Mouse (Mus musculus): ENCODE data around the gene Plgrkt.

Gene Plgrkt

GRCm38 (mm10) chr19:29383368-29383767, 16.2 kb upstream of the Plgrkt start:
- no peak for DNase-seq (ENCODE audit: low spot score in 2 of 2)

DNA sequence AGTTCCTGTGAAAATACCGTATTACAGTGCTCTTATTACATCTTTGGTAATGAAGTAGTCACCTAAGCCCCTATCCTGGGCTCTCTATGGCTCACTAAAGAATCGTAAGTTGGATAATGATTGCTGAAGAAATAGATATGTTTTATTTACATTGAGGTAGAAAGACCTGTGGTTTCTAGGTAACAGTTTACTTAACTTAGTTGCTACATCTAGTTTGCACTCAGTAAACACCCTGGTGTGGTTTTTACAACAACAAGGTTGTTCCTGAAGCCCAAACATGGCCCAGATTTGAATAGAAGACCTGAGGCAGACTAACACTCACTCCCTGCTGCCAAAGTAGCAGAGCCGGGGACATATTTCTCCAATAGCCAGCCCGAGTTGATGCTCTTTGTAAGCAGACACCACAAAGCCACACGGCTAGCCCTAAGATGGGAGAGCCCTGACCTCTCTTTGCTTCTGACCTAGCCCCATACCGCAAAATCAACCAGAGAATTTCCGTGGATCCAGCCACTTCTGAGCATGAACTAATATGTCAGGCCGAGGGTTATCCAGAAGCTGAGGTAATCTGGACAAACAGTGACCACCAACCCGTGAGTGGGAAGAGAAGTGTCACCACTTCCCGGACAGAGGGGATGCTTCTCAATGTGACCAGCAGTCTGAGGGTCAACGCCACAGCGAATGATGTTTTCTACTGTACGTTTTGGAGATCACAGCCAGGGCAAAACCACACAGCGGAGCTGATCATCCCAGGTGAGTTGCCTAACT, 12.8 kb upstream of the Plgrkt start:
- no peak for DNase-seq (ENCODE audit: low spot score in 2 of 2)

- DNase-seq (ENCODE audit: low spot score in 2 of 2) = no peak
Observed at GRCm38 (mm10) chr19:29376382-29376781, 9.2 kb upstream of the Plgrkt start.

GRCm38 (mm10) chr19:29374947-29375346, 7.8 kb upstream of the Plgrkt start:
- DNase-seq (ENCODE audit: low spot score in 2 of 2) = no peak

- no peak for DNase-seq (ENCODE audit: low spot score in 2 of 2)
Observed at GRCm38 (mm10) chr19:29373438-29373837, 6.2 kb upstream of the Plgrkt start.

- no peak for DNase-seq (ENCODE audit: low spot score in 2 of 2)
Observed at GRCm38 (mm10) chr19:29372621-29373020, 5.4 kb upstream of the Plgrkt start.

DNA sequence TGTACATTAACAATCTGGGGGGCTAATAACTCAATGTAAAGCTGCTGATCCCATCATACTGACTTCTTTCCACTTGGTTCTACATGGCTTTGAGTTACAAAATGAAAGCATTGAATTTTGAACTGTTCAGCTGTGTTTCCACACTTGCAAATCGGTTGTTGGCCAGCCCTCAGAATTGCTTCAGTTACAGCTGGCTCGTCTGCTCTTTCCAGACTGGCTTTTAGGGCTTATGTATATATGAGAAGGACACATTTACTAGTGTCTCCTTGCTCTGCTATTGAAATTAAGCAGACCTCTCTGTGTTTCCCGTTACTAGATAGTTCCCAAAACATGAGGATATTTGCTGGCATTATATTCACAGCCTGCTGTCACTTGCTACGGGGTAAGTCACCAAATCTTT, 4.9 kb upstream of the Plgrkt start:
- no peak for DNase-seq (ENCODE audit: low spot score in 2 of 2)

GRCm38 (mm10) chr19:29371284-29372081, 4.3 kb upstream of the Plgrkt start:
- DNase-seq (ENCODE audit: low spot score in 2 of 2) = no peak

DNA sequence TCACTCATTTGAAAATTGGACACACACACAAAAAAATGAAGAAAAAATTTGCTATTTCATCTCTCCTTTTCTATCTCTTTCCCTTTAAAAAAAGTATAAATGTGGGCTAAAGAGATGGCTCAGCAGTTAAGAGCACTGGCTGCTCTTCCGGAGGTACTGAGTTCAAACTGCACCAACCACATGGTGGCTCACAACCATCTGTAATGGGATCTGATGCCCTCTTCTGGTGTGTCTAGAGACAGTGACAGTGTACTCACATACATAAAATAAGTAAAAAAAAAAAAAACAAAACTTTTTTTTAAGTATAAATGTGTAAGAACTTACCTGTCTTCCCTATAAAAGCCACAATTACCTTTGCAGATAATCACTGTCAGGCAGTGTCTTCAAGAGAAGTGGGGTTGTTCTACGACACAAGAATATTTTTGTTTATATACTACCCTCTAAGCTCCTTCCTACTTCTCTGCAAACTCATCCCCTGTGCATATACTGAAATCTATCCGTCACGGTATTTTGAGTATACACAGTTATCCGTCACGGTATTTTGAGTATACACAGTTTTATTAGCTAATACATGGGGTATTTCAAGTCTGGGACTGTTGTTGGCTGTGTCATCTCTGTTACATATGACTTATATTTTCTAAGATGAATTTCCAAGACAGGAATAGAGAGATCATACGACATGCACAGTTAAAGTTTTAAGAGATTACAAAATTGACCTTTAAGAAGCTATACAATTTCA, 3.5 kb upstream of the Plgrkt start:
- DNase-seq (ENCODE audit: low spot score in 2 of 2) = no peak

- no peak for DNase-seq (ENCODE audit: low spot score in 2 of 2)
Observed at GRCm38 (mm10) chr19:29370112-29370511, 2.9 kb upstream of the Plgrkt start.

DNA sequence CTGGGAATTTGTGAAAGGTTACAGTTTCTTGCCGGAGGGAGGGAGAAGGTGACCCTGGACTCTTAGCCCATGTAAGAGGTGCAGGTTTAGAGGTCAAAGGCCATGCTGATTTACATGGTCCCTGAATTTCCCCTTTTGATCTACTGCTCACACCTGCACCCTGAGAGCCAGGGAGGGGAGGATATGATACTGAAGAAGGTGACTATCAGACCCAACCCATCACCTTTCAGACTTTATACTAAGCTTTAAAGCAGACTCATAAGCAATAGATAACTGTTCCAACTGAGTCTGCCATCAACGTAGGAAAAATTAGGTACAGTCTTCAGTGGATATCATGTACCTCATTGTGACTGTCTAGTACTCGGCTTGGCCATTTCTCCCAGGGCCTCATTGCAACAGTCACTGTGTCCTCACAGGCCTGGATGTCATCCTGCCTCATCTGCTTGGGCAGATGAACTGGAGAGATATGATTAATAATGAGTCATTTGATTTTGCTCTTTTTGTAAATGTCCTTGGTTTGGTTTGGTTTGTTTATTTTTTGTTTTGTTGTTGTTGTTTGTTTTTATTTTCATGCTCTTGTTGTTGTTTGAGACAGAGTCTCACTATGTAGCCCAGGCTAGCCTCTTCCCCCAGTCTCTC, 1.6 kb upstream of the Plgrkt start:
- no peak for DNase-seq (ENCODE audit: low spot score in 2 of 2)

GRCm38 (mm10) chr19:29368041-29368440, 851 bp upstream of the Plgrkt start:
- no peak for DNase-seq (ENCODE audit: low spot score in 2 of 2)

- no peak for DNase-seq (ENCODE audit: low spot score in 2 of 2)
Observed at GRCm38 (mm10) chr19:29366226-29366968, 793 bp downstream of the Plgrkt start.

DNA sequence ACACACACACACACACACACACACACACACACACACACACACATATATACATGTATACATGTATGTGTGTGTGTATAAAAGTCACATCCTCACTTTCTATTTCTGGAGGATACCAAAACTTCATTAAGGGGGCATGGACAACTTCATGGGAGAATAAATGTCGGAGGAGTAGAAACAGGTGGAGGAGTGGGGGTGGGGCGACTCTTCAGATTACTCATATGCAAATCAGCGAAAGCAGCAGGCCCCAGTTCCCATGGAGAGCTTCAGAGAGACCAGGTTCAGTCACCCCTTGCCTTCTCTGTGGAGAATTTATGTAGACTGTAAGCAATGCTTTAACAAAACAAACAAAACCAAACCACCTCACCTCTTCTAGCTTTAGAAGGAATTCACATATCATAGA, 2.1 kb downstream of the Plgrkt start:
- DNase-seq (ENCODE audit: low spot score in 2 of 2) = no peak

GRCm38 (mm10) chr19:29364076-29364475, 3.1 kb downstream of the Plgrkt start:
- no peak for DNase-seq (ENCODE audit: low spot score in 2 of 2)

DNA sequence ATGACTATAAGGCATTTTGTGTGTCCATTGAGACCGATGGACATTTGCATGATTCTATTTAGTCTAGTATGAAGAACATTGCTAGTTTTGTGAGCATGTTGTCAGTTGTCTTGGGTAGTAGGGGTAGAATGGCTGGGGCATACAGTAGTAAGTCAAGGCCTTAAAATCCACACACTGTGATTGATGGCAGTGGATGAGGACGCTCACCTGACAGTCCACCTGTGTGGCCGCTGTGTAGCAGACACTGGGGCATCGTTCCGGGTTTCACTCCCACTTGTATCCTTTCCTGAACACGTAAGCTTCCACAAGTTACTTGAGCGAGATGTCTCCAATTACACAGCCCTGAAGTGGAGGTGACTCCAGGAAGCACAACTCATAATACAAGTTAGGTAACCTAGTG, 3.6 kb downstream of the Plgrkt start:
- DNase-seq (ENCODE audit: low spot score in 2 of 2) = no peak

DNA sequence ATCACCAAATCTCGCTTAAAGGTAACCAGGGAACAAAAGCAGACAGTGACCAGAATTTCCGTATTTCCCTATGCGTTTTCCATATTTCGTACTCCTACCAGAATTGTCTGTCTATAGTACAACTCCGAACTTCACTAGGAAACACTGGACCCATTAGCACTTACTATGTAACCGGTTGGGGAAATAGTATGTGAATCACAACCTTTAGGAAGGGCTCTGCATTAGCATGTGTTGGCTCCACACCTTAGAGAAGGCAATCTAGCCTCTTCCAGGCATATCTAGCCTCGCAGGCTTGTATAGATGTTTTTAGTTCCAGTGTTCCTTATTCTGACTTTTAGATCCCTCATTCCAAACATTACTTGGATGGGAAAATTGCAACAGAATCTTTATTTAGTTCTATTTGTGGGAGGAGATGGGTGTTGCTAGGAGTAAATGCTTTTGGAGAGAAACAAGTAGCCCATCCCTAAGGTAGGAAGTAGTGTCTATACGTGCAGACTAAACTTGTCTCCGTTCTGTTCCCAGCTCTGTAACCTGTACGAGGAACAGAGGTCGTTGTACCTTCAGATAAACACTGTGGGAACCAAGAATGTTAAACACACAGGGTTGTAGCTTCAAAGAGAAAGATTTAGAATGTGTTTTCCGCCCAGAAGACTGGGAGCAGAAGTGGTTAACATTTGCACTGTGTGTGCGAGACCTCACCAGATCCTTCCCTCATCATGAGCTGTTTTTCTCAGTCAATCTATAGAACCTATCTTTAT, 4.8 kb downstream of the Plgrkt start:
- DNase-seq (ENCODE audit: low spot score in 2 of 2) = no peak

- peak; percentile 87 for DNase-seq (ENCODE audit: low spot score in 2 of 2)
Observed at GRCm38 (mm10) chr19:29361468-29362130, 5.6 kb downstream of the Plgrkt start.

DNA sequence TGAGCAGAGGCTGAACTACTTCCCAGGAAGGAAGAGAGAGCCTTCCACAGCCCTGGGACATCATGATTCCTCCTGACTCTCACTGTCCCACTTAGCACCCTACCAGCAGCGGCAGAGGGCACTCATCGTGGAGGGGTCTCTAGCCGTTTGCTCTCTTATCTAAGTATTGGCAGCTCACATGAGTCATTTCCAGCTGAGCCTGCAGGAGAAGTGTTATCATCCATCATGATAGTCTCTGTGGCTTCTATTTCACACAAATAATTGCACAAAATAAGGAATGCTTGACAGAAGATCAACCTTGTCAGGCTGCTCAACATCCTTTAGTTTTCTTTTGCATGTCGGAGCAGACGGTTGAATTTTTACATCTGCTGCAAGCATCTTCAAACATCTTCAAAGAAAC, 6.9 kb downstream of the Plgrkt start:
- DNase-seq (ENCODE audit: low spot score in 2 of 2) = no peak

- no peak for DNase-seq (ENCODE audit: low spot score in 2 of 2)
Observed at GRCm38 (mm10) chr19:29356281-29356680, 10.9 kb downstream of the Plgrkt start.

All from frontal cortex, postnatal 10 days (tissue).